Mouse (Mus musculus) MEL-GATA-1-ER (cell line): Measurements from ENCODE around the gene Tmem147.

Source experiments
- DNase-seq: peaks from one replicate; pipeline ENCODE4 v3.0.0-alpha.2; 2012; ENCODE audit warnings: low read depth; ENCODE audit errors: extremely low read depth

Tmem147 gene

GRCm38 (mm10) chr7:30728739-30729395 is 473 bp downstream of the Tmem147 start:
- no peak for DNase-seq

GRCm38 (mm10) chr7:30728214-30728613 is 1.1 kb downstream of the Tmem147 start:
- no peak for DNase-seq

- DNase-seq = no peak
Measured at GRCm38 (mm10) chr7:30723274-30723953, 5.9 kb downstream of the Tmem147 start.

GRCm38 (mm10) chr7:30721286-30721685 is 8.1 kb downstream of the Tmem147 start:
- DNase-seq = no peak

GRCm38 (mm10) chr7:30719669-30720068 is 9.7 kb downstream of the Tmem147 start:
- no peak for DNase-seq

- DNase-seq = no peak
Measured at GRCm38 (mm10) chr7:30717716-30718046, 11.7 kb downstream of the Tmem147 start.

- peak; percentile 96 for DNase-seq
Measured at GRCm38 (mm10) chr7:30717006-30717715, 12.2 kb downstream of the Tmem147 start.

GRCm38 (mm10) chr7:30711942-30712341 is 17.4 kb downstream of the Tmem147 start, which contains the start of gene Atp4a:
Gene Atp4a (plus strand): TSS chr7:30712209.
- no peak for DNase-seq

GRCm38 (mm10) chr7:30707441-30707840 is 21.9 kb downstream of the Tmem147 start:
- no peak for DNase-seq

- no peak for DNase-seq
Measured at GRCm38 (mm10) chr7:30706214-30706882, 23.0 kb downstream of the Tmem147 start.

- DNase-seq = peak; percentile 90
Measured at GRCm38 (mm10) chr7:30698589-30698988, 30.8 kb downstream of the Tmem147 start, which contains the start of gene 2200002J24Rik. Gene 2200002J24Rik (plus strand): TSS chr7:30698926.

GRCm38 (mm10) chr7:30698101-30698500 is 31.2 kb downstream of the Tmem147 start:
- peak; percentile 75 for DNase-seq

- DNase-seq = no peak
Measured at GRCm38 (mm10) chr7:30688325-30688724, 41.0 kb downstream of the Tmem147 start.

GRCm38 (mm10) chr7:30683425-30683824 is 45.9 kb downstream of the Tmem147 start:
- no peak for DNase-seq

- DNase-seq = no peak
Measured at GRCm38 (mm10) chr7:30681897-30682296, 47.4 kb downstream of the Tmem147 start.

- DNase-seq = peak; percentile 9
Measured at GRCm38 (mm10) chr7:30678263-30678975, 50.9 kb downstream of the Tmem147 start.
